Mouse (Mus musculus): ENCODE data around the gene Esrrg.

DNA sequence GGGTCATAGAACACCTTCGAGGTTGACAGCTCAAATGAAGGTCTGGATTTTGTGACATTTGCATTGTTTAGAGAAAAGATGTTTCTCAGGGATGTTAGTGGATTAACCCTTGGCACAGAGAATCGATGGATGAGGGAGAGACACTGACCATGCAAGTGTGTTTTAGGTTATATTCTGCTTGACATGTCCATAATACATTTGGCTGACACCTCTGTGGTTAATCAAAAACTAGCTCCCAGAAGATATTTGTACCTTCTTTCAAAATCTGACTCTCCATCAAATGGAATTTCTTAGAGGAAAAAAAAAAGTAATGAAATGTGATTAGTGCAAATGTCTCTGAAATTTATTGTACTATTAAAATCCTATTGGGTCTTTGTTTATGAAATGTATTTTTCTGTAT lies 158.8 kb downstream of the Esrrg start:
- TF ChIP-seq CTCF (IDR thresholded peaks at IDR 0.05), result no peak
- TF ChIP-seq EP300 (IDR thresholded peaks at IDR 0.05; ENCODE audit: insufficient read depth, low read depth, low read length), result no peak
